Mouse (Mus musculus) CD4-positive helper T cell, adult 2 months (primary cell): ENCODE data around the gene Gm15319.
"Not testable (repeated sequence)": the region's sequence is repeated elsewhere in the genome, so short reads cannot be mapped to it uniquely, and the experiment has no call there.

ENCODE experiments used
- DNase-seq: peaks from one replicate; pipeline ENCODE4 v3.0.0-alpha.2; 2012; ENCODE audit warnings: low read depth, missing footprints, low spot score

Gene Gm15319

DNA sequence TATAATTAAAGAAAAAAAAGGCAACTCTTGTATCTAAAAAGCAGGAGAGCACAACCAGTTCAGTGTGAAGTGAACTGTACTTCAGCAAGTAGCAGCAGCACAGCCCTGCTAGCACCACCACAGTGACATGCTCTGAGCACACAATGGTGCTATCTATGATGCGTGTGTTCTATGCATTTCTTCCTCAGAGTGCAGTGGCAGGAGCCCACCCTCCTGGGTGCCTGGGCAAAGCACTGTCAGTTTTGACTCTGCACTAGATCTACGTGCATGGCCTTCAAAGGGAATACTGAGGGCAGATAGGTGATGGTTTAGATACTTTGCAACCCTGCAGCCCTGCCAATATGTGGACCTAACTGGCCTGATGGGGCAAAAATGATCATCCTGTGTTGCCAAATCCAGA, at the start of gene Gm15319:
Gene Gm15319 (minus strand): TSS at position 101 of the 400 bp plus-strand sequence.
- DNase-seq = not testable (repeated sequence)

DNA sequence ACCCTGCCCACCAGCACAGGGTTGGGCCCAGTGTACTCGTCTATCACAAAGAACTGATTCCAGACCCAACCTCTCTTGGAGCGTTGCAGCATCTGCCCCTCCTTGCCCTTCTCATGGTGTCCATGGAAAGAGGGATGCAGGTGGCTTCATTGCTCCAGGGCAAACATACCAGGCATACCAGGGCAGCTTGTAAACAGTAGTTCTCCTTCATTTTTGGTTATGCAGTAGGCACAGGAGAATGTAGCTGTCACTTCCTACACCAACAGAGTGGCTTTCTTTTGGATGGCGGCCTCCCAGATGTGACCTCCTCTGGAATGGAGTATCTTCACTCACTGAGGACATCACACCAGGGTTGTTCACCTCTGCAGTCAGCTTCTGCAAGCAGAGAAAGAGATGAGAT, 47.3 kb upstream of the Gm15319 start:
- not testable (repeated sequence) for DNase-seq

DNA sequence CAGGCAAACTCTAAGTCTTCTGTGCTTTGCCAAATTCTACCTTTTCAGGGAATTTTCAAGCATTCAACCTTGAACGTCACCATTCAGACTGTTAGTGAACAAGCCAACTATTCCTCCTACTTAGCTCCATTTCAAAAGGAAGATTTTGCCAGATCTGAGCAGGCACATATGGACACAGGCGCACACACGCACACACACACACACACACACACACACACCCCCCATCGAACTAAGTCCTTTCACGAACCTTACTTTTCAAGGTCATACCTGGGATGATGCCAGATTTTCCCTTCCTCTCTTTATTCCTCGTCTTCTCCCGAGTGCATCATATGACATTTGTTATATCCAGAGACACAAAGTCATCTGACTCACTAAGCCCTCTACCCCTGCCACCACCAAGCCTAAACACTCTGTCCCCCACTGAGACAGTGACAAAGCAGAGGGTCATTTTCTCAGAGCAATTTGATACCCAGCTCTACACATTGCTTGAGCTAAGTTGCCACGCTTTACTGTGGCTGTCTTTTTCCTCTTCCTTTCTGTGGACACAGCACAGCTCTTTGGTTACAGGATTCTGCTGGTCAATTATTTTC, 45.5 kb upstream of the Gm15319 start:
- DNase-seq = peak; percentile 1

DNA sequence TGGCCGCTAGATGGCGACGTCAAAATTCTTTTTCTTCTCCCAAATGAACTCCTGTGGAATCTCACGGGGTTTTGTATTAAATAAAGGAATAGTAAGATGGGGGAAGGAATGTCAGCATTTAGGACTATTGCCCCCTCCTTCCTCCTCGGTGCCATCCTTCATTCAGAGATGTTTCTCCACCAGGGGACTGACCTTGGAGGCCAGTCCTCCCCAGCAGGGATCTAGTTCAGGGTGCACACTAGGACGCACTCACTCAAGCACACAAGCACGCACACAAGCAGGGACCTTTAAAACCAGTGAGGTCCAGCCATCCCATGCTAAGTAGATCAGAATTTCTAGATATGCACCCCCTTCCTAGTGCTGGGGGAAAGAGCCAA, 26.3 kb upstream of the Gm15319 start:
- not testable (repeated sequence) for DNase-seq

DNA sequence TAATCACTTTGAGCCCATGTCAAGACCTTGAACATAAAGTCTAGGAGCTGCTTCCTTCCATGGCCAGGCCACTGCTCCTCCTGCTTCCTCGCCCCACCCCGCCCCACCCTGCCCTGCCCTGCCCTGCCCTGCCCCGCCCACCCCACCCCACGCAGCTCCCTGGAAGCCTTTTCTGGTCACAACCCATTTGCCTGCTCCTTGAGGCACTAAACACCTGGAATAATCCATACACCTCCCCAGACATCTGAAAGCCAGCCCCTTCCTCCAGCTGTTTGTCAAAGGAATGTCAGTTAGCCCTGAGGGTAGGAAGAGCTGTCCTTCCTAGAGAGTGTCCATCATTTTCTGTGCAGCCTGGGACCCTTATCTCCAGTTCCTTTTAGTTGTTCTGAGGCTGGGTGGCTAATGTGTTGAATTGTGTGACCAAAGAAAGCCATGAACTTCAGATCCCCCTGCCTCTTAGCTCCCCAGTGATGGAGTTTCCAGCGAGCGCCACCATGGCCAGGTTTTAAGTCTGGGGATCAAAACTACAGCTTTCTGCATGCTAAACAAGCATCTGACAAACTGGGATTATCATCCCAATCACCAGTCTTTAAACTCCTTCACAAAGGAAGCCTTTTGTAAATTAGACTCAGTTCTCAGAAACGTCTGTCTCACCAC, 25.8 kb upstream of the Gm15319 start:
- not testable (repeated sequence) for DNase-seq

DNA sequence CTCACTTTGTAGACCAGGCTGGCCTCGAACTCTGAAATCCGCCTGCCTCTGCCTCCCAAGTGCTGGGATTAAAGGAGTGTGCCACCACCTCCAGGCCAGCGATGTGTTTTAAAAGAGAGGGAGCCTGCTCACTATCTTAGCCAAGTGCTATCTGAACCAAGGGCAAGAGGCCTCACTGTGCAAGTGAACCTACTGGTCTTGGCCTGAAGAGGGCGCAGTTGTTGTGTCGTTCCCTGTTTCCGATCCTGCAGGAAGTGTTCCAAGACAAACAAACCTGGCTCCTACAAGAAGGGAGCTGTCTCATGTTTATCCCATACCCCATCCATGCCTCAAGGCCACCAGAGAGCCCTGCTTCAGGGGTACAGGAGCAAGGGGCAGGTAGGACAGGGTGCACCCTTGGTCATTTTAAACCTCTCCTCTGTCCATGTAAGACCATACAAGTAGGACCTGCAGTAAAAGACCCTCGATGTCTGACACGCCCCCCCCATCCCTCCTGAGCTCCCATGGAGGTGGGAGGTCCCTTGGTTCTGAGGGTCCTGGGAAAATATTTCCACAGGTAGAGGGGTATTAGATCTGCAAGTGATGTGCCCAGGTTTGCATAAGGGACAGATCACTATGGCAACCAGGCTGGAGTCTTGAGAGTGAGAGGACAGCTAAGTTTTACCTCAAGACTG, 24.2 kb upstream of the Gm15319 start:
- not testable (repeated sequence) for DNase-seq

DNA sequence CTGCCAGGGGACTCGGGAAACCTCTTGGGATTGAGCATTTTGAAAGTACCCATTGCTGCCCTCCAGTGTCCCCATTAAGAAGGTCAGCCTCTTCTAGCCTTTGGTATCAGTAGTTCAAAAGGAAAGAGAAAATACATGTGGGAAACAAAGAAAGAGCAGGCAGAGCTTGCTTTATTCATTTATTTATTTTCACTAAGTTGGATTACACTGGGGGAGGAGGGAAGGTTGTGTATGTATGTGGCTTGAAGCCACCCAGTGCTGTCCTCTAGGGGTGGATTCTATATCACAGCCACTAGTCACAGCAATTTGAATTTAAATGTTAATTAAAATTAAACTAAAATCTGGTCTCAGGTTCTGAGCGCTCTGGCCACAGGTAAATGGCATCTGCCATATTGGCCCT, 22.0 kb upstream of the Gm15319 start:
- not testable (repeated sequence) for DNase-seq

DNA sequence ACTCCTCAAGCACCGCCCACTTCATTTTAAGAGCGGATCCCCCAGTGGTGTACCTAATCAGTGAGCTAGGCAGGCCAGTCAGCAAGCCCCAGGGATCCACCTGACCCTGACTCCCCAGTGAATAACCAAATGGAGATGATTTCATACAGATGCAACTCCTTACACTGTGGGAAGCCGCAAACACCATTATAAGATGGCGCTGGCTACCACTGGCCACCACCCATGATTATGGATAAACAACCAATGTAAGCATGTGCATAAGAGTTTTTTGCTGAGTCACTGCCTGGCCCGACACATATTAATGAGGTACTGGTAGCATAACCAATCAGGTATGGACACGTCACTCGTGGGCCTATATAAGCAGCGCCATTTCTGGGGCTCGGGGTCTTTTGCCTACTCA, 21.1 kb upstream of the Gm15319 start:
- not testable (repeated sequence) for DNase-seq

DNA sequence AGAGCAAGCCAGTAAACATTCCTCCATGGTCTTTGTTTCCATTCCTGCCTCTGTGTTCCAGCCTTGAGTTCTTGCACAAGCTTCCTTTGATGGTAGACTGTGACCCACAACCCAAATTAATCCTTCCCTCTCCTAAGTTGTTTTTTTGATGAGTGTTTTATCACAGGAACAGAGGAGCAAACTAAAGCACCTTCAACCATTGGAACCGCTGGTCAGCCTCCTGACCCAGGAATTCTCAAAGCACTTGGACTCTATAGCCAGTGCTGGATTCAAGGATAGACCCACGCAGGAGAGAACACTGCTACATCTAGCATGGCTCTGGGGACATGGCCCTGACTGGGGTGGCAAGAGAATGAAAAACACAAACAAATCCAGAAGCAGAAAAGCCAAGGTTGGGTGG, 19.1 kb upstream of the Gm15319 start:
- DNase-seq = not testable (repeated sequence)

DNA sequence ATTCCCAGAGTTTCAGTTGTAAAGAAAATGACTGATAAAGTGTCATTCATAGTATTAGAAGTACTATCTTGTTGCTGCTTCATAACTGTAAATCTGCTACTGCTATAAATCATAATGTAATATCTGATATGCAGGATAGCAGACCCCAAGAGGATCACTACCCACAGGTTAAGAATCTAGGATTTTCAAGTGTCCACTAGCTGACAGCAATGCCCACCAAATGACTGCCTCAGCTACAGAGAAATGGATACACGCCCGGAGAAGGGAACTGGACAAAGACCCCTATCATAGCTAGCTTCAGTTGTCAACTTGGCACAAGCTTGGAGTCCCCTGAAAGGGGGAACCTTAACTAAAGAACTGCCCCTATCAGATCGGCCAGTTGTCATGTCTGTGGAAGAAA, 18.6 kb upstream of the Gm15319 start:
- DNase-seq = not testable (repeated sequence)

DNA sequence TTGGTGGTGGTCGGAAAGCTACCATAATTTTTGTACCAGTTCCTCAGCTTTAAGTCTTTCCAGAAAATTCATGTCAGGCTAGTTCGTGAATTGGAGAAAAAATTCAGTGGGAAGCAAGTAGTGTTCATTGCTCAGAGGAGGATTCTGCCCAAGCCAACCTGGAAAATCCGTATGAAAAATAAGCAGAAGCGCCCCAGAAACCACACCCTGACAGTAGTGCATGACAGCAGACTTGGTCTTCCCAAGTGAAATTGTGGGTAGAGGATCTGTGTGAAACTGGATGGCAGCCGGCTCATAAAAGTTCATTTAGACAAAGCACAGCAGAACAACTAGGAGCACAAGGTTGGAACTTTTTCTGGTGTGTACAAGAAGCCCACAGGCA, 18.2 kb upstream of the Gm15319 start:
- not testable (repeated sequence) for DNase-seq

DNA sequence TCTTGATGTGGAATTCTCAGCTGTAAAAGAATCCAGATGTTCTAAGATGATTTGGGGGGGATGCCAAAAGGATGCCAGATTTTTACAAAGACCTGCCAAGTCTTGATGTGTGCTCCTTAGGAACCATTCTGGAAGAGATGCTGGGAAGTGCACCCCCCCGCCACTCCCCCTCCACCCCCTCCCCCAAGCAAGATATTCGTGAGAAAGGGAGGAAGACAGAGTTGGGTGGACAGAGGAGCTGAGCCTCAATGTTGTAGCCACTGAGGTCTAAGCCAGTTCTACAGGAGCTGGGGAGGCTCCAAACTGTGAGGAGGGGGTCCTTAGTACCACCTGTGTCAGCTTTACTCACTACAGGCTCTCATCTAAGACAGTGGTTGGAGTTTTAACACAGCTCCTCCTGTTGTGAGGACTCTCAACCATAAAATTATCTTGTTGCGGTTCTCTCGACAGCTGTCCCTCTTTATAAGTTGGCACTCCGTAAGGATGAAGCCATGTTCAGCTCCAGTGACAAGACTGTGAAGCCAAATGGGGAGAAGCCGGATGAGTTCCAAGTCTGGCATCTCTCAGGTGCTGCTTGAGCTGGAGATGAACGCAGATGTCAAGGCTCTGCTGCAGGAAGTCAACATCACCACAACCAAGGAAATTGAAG, 17.7 kb upstream of the Gm15319 start:
- DNase-seq = not testable (repeated sequence)

DNA sequence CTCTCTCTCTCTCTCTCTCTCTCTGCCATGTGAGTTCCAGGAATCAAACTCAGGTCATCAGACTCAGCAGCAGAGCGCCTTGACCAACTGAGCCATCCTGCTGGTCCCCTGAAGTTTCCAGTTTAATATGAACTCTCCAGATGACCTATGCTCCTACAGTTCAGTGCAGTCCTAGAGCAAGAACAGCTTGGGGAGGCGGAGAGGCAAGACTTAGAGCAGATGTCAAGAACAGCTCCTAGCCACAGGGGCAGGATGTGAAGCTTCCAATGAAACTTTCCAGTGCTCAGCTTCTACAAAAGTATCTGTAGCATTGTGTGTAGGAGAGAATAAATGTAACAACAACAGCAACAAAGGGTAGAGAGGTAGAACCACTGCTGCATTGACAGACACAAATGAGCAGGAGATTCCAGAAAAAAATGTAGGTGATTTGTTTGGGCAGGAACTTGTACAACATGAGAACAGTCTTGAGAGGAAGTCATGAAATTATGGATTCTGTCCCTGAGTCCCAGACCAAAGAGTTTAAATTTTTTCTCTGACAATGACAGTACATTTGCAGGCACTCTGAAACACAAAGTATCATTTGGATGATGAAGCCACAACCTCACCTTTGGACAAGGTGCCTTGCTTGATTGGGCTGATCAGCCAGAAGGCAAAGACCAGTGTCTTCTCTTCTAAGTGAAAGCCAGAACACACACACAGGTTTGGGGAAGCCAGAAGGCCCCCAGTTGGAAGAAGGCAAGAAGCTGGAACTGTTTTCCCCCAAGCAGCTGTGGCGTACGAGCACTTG, 16.8 kb upstream of the Gm15319 start:
- DNase-seq = not testable (repeated sequence)

DNA sequence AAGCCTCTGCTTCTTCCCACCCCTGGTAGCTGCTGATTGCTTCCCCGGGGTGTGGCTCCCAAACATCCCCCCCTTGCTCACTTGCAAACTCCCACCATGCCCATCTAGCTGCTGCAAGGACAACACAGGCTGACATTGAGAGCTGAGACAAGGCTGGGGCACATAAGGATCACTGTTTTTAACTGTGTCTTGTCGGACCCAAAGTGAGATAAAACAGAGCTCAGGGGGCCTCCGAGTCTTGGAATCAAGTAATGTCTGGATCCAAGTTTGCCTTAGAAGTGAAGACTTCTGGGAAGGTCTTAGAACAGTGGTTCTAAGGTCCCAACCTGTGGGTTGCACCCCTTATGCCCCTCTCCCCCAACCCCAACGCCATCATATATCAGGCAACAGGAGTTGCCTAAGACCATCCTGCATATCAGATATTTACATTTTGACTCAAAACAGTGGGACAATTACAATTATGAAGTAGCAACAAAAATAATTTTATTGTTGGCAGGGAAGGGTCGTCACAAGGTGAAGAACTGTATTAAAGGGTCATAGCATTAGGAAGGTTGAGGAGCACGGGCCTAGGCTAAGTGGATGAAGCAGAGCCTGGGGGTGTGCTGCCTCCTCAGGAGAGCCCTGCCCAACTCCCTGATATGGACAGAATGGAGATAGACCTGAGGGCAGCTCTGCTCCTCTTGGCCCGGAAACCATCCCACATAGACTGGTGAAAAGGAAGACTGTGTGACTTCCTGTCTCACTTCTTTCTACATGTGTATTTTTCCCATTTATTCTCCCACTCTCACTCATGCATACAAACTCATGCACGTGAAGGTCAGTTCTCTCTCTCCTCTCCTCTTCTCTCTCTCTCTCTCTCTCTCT, 16.0 kb upstream of the Gm15319 start:
- DNase-seq = not testable (repeated sequence)

DNA sequence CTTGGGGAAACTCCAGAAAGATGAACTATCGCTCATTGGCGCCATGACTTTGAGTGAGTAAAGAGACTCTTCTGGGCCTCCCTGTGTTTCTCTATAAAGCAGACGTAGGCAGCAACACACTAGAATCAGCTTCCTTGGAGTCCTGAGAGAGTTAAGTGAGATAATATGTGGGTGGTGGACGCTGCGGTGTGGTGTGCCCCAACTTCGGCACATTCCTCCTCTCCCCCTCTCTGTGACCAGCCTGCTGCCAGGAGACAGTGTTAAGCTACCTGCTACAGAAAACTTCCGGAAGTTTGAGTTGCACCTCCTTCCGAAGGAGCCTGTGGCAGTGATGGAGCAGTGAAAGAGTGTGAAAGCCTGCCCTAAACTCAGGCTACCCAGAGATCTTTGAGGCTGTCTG, 15.3 kb upstream of the Gm15319 start:
- not testable (repeated sequence) for DNase-seq

DNA sequence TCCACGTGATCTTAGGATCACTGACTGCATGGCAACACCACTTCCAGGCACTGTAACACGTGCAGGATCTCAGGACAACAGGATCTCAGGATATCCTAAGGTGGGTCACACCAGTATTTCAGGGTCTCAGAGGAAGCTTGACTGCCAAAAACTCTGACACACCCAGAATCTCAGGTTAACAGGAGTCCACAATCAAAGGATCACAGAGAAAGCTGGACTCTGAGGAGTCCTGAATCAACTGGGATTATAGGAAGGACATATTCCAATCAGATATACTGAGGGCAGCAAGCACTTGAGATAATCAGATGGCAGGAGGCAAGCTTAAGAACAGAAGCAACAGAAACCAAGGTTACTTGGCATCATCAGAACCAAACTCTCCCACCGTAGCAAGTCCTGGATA, 12.7 kb upstream of the Gm15319 start:
- DNase-seq = not testable (repeated sequence)

DNA sequence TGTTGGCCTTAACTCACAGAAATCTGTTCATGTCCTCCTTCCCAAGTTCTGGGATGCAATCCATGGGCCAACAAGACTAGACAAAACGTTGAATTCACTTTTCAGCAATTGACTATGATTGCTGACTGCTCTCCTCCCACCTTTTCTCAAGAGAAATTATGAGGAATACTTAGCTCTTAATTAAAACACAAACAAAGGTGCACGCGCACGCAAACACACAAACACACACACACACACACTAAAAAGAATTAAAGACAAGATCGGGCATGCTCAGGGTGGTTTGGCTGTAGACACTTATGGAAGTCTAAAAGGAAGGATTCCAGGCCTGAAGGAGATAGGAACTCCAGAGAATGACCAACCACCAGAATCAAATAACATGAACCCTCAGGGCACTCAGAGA, 6.6 kb downstream of the Gm15319 start:
- not testable (repeated sequence) for DNase-seq

DNA sequence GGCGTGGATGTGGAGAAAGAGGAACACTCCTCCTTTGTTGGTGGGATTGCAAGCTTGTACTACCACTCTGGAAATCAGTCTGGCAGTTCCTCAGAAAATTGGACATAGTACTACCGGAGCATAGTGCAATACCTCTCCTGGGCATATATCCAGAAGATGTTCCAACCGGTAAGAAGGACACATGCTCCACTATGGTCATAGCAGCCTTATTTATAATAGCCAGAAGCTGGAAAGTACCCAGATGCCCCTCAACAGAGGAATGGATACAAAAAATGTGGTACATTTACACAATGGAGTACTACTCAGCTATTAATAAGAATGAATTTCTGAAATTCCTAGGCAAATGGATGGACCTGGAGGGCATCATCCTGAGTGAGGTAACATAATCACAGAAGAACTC, 9.4 kb downstream of the Gm15319 start:
- DNase-seq = not testable (repeated sequence)

DNA sequence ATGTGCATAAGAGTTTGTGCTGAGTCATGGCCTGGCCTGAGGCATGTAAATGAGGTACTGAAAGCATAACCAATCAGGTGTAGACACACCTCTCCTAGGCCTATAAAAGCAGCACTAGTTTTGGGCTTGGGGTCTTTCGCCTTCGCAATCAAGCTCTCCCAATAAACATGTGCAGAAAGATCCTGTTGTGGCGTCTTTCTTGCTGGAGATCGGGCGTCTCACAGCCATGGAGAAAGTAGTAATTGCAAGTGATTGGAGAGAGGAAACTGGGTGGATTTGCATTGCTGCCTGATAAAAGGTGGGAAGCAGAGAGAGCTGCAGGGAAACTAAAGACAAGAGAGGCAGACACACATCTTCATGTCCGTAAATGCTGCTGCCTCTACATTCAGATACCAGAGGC, 60.3 kb downstream of the Gm15319 start:
- not testable (repeated sequence) for DNase-seq

DNA sequence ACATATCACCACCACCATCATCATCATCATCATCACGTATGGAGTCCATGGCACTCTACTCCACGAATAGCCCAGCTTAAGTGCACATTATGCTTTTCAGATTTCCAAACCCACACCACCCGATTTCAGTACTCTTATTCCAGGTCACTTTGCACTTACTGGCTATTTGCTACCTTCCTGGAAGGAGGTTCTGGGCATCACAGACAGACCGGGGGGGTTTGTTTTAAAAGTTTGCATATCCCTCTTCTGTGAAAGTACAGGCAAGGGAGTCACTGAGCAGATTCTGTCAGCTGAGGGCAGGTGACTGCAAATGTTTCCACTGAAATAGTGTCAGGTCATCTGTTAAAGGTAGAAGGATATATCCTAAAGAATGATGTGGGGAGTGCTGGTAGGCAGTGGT, 63.0 kb downstream of the Gm15319 start:
- DNase-seq = peak; percentile 0
